14 mouse cellular contexts compared by ENCODE assay signal in genomic region chr1:86348801-86349200, GRCm38 (mm10). TPM values are rescaled to one million over a fixed set of nuclear protein-coding genes. Genes with fewer than 3 reads are reported as not detected.
DNase-seq lines count a peak whose midpoint lies in the region; ATAC-seq and TF ChIP-seq lines count a peak whose summit lies in the region.
"Had no signal": no experiment of that assay in that cellular context is flagged by ENCODE, and none has a peak within 500 bp of the region (broad histone marks: within the 10 kb centered on the region; RNA-seq: fewer than 3 reads in every experiment).

No protein-coding gene starts in this region.

- H3K9me3 ChIP-seq in kidney, postnatal 0 days (replicated peaks; ENCODE audit: low read length): no peaks in the 10 kb centered on the region

- no peak overlapping the region for H3K9ac ChIP-seq in kidney, postnatal 0 days (ENCODE audit: low read depth, low read length)
- H3K9ac ChIP-seq: hindbrain, embryonic 14.5 days had no signal

- 0 out of 2 replicates have a peak overlapping the region, but pooled peaks have one; percentile 0 for H3K27ac ChIP-seq in kidney, postnatal 0 days
- H3K27ac ChIP-seq: hindbrain, embryonic 14.5 days had no signal

- no peaks in the 10 kb centered on the region for H3K27me3 ChIP-seq in kidney, postnatal 0 days (ENCODE audit: insufficient read depth, low read length)
- H3K27me3 ChIP-seq in Patski: no peaks in the 10 kb centered on the region

- WGBS in kidney, postnatal 0 days: 66% methylated on average over 4 of the region's 4 CpGs

- no peaks in the 10 kb centered on the region for H3K4me1 ChIP-seq in kidney, postnatal 0 days (replicated peaks; ENCODE audit: insufficient read depth, low read length)

- H3K36me3 ChIP-seq in kidney, postnatal 0 days (ENCODE audit: insufficient read depth, low read length): peaks cover 54% of the 10 kb centered on the region

- CTCF ChIA-PET in Patski (lab: Charles Lee): no interaction called here

- peak; percentile 60 for DNase-seq in kidney, postnatal 0 days (ENCODE audit: low spot score)
- DNase-seq in kidney, postnatal 10 days: no peak
- DNase-seq in 3T3-L1 (ENCODE audit: low read depth, low spot score) (peak; percentile 45), 416B (ENCODE audit: low read depth) (peak; percentile 56), Patski (ENCODE audit: low read depth, low spot score) (no peak)
- DNase-seq in adrenal gland, postnatal 10 days: no peak
- DNase-seq: cerebellum, adult 11-12 months; heart, adult 18-20 months; heart, postnatal 10 days; kidney, adult 2 months; thymus, postnatal 25 days had no signal

- POLR2A ChIA-PET in Patski (lab: Charles Lee): interaction anchor here (0.9 kb wide), 1 partner anchor 37 kb away, joined by 3 read pairs; no protein-coding TSS in a partner anchor

- in situ Hi-C loops in Patski (cut with MboI; ENCODE audit: low pct_unique_long_range_greater_than_20kb): no loop called here

- TF ChIP-seq CTCF in kidney, postnatal 0 days (IDR thresholded peaks at IDR 0.05; ENCODE audit: low read depth): peak; percentile 51
- TF ChIP-seq CTCF in Patski (IDR thresholded peaks at IDR 0.05): peak; percentile 23

- no peak overlapping the region for H3K4me2 ChIP-seq in kidney, postnatal 0 days (ENCODE audit: low read length)
- H3K4me2 ChIP-seq: hindbrain, embryonic 14.5 days had no signal

- H3K4me3 ChIP-seq in kidney, postnatal 0 days (replicated peaks; ENCODE audit: low read depth, low read length): no peak overlapping the region
- H3K4me3 ChIP-seq: myocyte had no signal

- ATAC-seq in kidney, postnatal 0 days (replicated peaks; ENCODE audit: low FRiP score, low read depth): no peak
- no peak for ATAC-seq in Patski
- no peak for ATAC-seq in CD4-positive, CD25-positive, alpha-beta regulatory T cell, adult 4 months

RNA-seq across cellular contexts. Expression of gene Ncl, which starts 10.4 kb away (rescaled TPM):
- polyA plus RNA-seq in kidney, postnatal 0 days (2015; fragmentation: Nextera tagmentation; extraction: Ambion mirVana): 295 and 332 TPM in 2 replicates
- polyA plus RNA-seq in Patski (2021): 419 TPM
- polyA plus RNA-seq in CD4-positive, CD25-positive, alpha-beta regulatory T cell, adult 4 months (2017; shearing (Covaris generic)): 100 to 1,000 TPM; 304 to 334 TPM
- total RNA-seq in adrenal gland, postnatal 10 days (2021): 100 to 1,000 TPM; 242 to 251 TPM

RNA-seq across cellular contexts. Expression of gene B3gnt7, which starts 46.2 kb away (rescaled TPM):
- 10.3 and 10.8 TPM in 2 replicates for polyA plus RNA-seq in kidney, postnatal 0 days (2015; fragmentation: Nextera tagmentation; extraction: Ambion mirVana)
- polyA plus RNA-seq in Patski (2021): 0.14 TPM
- polyA plus RNA-seq in CD4-positive, CD25-positive, alpha-beta regulatory T cell, adult 4 months (2017; shearing (Covaris generic)): not detected
- under 1 TPM; 0.36 to 0.55 TPM for total RNA-seq in adrenal gland, postnatal 10 days (2021)
- polyA plus RNA-seq: myocyte had no signal

Comparison
In these comparisons a context has a peak if more than half of its experiments do, and no peak if none do; other contexts are left out.
1. DNase-seq: peak in kidney, postnatal 0 days (single experiment), 3T3-L1 (single experiment) and 416B (single experiment); none in kidney, postnatal 10 days (single experiment), Patski (single experiment) and adrenal gland, postnatal 10 days (single experiment).